Mouse (Mus musculus): ENCODE measurements at regions not wholly inside any gene's neighbourhood (a gene's known extent, or its start where the extent isn't known, plus 50 kb on each side); places are given as distances from the start of the nearest gene placed in this dataset.

DNA sequence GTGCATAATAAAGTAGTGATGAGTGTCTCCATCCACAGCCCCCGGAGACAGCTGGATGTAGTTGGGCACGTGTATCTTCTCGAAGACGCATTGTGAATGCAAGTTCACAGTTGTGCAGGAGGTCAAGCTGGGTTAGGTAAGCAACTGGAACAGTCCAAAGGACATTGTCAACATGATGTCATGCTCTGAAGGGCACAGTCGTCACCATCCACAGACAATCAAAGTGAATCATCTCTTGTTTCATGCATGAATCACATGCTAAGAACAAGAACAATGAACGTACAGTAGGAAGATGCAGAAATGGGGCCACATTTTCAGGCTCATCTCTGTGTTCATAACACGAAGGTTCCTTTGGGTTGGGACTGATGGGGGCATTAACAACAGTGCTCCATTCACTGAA, 90.4 kb upstream of the Kit start:
- no peaks in the 10 kb centered on the region for H3K9me3 ChIP-seq
- H3K27ac ChIP-seq = no peak overlapping the region
- no peak overlapping the region for H3K9ac ChIP-seq
- no peaks in the 10 kb centered on the region for H3K27me3 ChIP-seq (replicated peaks)
- no peaks in the 10 kb centered on the region for H3K36me3 ChIP-seq
- H3K4me1 ChIP-seq = no peaks in the 10 kb centered on the region
- 85% methylated on average over 7 of the region's 7 CpGs for WGBS
- H3K4me3 ChIP-seq = no peak overlapping the region
- no peak for ATAC-seq (ENCODE audit: low FRiP score, low read depth)
- no peak overlapping the region for H3K4me2 ChIP-seq (replicated peaks)

DNA sequence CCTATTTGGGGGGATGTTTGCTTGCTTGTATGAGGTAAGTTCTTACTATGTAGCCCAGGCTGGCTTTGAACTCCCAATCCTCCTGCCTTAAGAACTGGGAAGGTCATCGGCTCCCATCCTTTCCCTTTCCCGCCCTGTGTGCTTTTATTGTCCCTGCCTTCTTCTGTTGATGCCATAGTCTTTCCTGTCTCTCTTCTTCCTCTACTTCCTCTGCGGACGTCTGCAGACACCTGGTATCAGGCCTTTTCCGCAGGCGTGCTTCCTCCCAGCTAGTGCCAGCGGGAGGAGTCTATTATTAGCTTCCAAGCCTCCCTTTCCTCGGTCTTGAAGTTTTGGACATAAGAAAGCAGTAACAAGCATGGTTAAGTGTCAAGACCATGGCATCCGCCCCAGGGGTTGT, 83.9 kb upstream of the Kit start:
- Histone ChIP-seq H3K4me3 (no peak overlapping the region), H3K27me3 (replicated peaks) (no peaks in the 10 kb centered on the region), H3K4me1 (no peaks in the 10 kb centered on the region), H3K9me3 (no peaks in the 10 kb centered on the region), H3K27ac (no peak overlapping the region), H3K36me3 (no peaks in the 10 kb centered on the region), H3K9ac (no peak overlapping the region), H3K4me2 (replicated peaks) (no peak overlapping the region)
- ATAC-seq (ENCODE audit: low FRiP score, low read depth) = no peak
- 81% methylated on average over 9 of the region's 9 CpGs for WGBS

DNA sequence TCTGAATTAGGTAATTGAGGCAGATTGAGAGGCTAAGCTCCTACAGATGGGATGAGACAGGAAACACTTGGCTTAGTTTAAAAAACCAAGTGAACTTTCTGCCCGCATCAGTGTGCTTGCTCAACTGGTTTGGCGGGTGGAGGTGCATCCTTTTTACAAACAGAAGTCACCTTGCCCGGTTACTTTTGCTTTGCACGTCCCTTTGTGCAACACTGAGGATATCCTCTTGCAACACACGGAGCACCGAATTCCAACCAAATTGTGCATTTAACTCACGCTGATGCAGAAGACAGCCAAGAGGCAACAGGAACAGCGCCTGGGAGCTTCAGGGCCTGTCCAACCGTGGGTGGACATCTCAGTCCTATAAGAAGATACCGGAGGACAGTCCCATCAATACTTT, 80.6 kb upstream of the Kit start:
- H3K27me3 ChIP-seq (replicated peaks) = no peaks in the 10 kb centered on the region
- no peak overlapping the region for H3K4me2 ChIP-seq (replicated peaks)
- 91% methylated on average over 10 of the region's 10 CpGs for WGBS
- no peaks in the 10 kb centered on the region for H3K4me1 ChIP-seq
- H3K4me3 ChIP-seq = no peak overlapping the region
- no peaks in the 10 kb centered on the region for H3K36me3 ChIP-seq
- H3K9ac ChIP-seq = no peak overlapping the region
- no peaks in the 10 kb centered on the region for H3K9me3 ChIP-seq
- no peak for ATAC-seq (ENCODE audit: low FRiP score, low read depth)
- H3K27ac ChIP-seq = no peak overlapping the region

DNA sequence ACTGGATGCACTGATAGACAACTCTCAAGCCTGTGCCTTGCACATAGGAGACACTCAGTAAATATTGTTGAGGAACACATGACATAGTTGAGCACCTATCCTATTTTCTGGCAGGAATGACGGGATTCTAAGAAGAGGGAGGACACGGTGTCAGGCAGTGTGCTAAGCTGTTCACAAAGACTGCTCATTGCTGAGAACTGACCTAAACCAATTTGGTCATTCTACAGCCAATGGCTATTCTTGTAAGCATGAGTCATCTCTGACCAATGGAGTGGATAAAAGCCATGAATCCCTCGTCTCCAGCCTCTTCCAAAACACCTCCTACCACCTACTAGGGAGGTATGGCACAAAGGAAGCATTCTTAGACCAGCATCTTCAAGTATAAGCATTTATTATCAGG, 75.7 kb upstream of the Kit start:
- H3K27me3 ChIP-seq (replicated peaks) = no peaks in the 10 kb centered on the region
- H3K4me1 ChIP-seq = no peaks in the 10 kb centered on the region
- H3K4me3 ChIP-seq = no peak overlapping the region
- no peak for ATAC-seq (ENCODE audit: low FRiP score, low read depth)
- H3K36me3 ChIP-seq = no peaks in the 10 kb centered on the region
- H3K27ac ChIP-seq = no peak overlapping the region
- H3K4me2 ChIP-seq (replicated peaks) = no peak overlapping the region
- no peak overlapping the region for H3K9ac ChIP-seq
- no peaks in the 10 kb centered on the region for H3K9me3 ChIP-seq
- WGBS = 89% methylated on average over 3 of the region's 3 CpGs

DNA sequence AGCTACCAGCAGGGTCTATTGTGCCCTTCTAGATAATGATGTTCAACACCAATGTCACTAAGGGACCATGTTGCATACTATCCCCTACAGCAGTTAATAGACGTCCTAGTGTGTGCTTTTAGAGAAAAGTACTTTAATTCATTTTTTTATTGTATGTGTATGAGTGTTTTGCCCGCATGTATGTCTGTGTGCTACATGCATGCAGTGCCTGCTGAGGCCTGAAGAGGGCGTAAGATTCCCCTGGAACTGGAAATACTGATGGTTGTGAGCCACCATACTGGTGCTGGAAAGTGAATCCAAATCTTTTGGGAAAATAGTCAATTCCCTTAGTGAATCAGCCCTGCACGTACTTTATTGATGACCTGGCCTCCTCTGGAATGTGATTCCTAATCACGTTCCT, 75.0 kb upstream of the Kit start:
- no peak for ATAC-seq (ENCODE audit: low FRiP score, low read depth)
- H3K27ac ChIP-seq = no peak overlapping the region
- no peaks in the 10 kb centered on the region for H3K27me3 ChIP-seq (replicated peaks)
- no peaks in the 10 kb centered on the region for H3K36me3 ChIP-seq
- no peaks in the 10 kb centered on the region for H3K4me1 ChIP-seq
- H3K9me3 ChIP-seq = no peaks in the 10 kb centered on the region
- 84% methylated on average over 5 of the region's 5 CpGs for WGBS
- H3K4me3 ChIP-seq = no peak overlapping the region
- H3K9ac ChIP-seq = no peak overlapping the region
- no peak overlapping the region for H3K4me2 ChIP-seq (replicated peaks)

DNA sequence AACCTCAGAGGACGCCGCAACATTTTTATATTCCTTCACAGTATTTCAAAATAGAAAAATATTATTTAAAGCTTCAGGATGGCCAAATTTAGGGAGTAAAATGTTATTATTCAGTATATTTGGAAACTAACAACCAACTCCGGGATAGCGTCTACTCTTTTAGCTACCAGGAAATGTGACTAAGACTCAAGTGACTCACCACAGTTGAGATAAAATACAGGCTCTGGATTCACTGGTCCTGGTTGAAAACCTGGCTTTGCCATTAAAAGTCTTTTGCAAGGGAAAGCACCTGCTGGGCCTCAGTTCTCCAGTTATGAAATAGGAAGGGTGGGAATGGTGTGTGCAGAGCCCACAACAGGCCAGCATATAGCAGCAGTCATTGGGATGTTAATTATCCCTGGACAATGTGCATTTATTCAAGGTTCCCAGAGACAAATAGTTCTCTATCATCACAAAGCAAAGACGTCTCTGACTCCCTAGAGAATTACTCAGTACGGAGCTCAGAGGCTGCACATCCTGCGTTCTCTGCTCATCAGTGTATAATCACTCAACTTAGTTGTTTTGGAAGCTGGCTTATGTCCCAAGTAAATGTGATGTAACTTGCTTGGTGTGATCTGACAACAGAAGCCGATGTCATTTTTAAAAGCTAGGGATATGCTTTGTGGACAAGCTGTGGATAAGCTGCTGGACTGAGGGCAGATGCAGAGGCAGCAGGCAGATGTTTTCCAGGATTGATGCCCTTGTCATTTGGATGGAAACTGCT, 73.9 kb upstream of the Kit start:
- Histone ChIP-seq H3K36me3 (no peaks in the 10 kb centered on the region), H3K27me3 (replicated peaks) (no peaks in the 10 kb centered on the region), H3K4me3 (no peak overlapping the region), H3K4me2 (replicated peaks) (no peak overlapping the region), H3K9ac (no peak overlapping the region), H3K9me3 (no peaks in the 10 kb centered on the region), H3K27ac (no peak overlapping the region), H3K4me1 (no peaks in the 10 kb centered on the region)
- WGBS = 76% methylated on average over 8 of the region's 8 CpGs
- ATAC-seq (ENCODE audit: low FRiP score, low read depth) = no peak

DNA sequence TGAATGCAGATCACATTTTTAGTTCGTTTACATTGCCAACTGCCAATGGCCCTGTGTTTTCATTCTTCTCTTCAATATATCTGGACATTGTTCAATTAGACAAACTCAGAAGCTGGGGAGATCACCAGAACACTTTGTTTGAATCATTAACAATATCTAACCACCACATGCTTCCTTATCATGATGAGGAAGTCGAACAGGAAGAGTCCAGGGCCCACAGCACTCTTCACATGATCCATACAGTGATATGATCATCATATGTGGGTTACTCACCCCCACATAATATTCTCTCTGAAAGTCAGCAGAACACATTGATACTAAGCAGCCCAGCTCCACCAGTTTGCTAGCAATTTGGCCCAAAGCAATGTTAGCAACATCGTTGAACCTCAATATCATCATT, 71.0 kb upstream of the Kit start:
- no peak overlapping the region for H3K9ac ChIP-seq
- H3K4me2 ChIP-seq (replicated peaks) = no peak overlapping the region
- no peaks in the 10 kb centered on the region for H3K9me3 ChIP-seq
- ATAC-seq (ENCODE audit: low FRiP score, low read depth) = no peak
- H3K27ac ChIP-seq = no peak overlapping the region
- no peaks in the 10 kb centered on the region for H3K27me3 ChIP-seq (replicated peaks)
- H3K4me3 ChIP-seq = no peak overlapping the region
- H3K4me1 ChIP-seq = no peaks in the 10 kb centered on the region
- 87% methylated on average over 3 of the region's 3 CpGs for WGBS
- H3K36me3 ChIP-seq = no peaks in the 10 kb centered on the region

DNA sequence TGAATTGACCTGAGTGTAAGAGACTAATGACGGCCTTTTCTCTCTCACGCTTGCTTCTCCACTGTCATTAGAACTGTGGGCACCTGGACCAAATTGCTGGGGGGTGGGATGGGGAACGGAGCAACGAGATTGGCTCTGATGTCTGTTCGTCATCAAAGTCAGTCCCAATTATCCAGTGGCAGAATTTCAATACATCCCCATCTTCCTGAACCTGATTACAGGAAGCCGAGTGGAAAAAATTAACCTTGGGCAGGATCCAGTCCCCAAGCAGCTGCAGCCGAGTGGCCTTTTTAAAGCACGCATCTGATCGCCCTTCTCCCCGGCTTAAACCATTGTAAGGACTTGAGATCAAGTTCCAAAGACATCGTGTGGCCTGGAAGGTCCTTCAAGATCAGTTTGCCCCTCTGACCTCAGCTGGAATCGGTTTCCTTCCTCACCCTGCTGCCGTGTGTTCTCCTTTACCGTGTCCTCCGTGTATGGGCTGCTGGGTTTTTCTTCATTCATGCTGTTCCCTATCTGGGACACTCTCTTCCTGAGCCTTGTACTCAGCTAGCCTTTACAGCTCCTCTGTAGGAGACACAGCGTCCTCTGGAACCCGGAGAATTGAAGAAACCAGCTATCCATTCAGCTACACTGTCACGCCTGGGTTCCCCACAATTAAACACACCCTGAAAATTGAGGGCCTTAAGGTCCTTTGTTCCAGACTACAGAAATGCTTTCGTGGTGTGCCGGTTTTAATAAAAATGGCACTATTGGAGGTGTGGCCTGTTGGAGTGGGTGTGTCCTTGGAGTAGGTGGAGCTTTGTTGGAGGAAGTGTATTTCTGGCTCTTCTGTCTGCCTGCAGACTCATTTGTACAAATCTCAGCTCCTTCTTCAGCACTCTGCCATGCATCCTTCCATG, 61.9 kb upstream of the Kit start:
- H3K4me1 ChIP-seq = no peaks in the 10 kb centered on the region
- no peak overlapping the region for H3K4me2 ChIP-seq (replicated peaks)
- 87% methylated on average over 20 of the region's 20 CpGs for WGBS
- no peak for ATAC-seq (ENCODE audit: low FRiP score, low read depth)
- no peaks in the 10 kb centered on the region for H3K36me3 ChIP-seq
- no peaks in the 10 kb centered on the region for H3K27me3 ChIP-seq (replicated peaks)
- H3K27ac ChIP-seq = no peak overlapping the region
- H3K9me3 ChIP-seq = no peaks in the 10 kb centered on the region
- H3K4me3 ChIP-seq = no peak overlapping the region
- no peak overlapping the region for H3K9ac ChIP-seq

- Histone ChIP-seq H3K36me3 (no peaks in the 10 kb centered on the region), H3K4me2 (replicated peaks) (no peak overlapping the region), H3K4me1 (0 out of 2 replicates have a peak, but pooled peaks cover 7% of the 10 kb centered on the region), H3K9me3 (no peaks in the 10 kb centered on the region), H3K27me3 (replicated peaks) (no peaks in the 10 kb centered on the region), H3K27ac (no peak overlapping the region), H3K4me3 (no peak overlapping the region), H3K9ac (no peak overlapping the region)
- 58% methylated on average over 8 of the region's 8 CpGs for WGBS
- ATAC-seq (ENCODE audit: low FRiP score, low read depth) = peak; percentile 41; the same call in 1 of the 2 replicates
These were observed 56.5 kb upstream of the Kit start for GRCm38 (mm10) chr5:75518213-75518612.

DNA sequence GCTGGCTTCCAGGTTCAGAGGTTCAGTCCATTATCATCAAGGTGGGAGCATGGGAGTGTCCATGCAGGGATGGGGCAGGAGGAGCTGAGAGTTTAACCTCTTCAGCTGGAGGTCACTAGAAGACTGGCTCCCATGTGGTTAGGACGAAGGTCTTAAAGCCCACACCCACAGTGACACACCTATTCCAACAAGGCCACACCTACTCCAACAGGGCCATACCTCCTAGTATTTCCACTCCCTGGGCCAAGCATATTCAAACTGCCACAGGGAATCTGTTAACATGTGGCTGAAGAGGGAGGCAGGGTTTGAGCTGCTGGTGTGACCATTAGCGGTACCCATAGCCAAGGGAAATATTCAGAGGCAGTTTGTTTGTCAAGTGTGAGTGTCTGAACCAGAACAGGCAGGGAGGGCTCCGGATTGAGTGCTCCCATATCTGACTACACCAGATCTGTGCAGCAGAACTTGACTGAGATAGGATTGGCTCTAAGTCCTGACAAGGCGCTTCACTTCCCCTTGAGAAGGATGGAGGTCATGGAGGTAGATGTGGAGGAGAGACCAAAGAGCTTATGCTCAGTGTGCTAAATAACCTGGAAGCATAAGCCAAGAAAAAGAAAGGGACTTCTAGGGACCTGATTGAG, 51.6 kb upstream of the Kit start:
- no peak overlapping the region for H3K9ac ChIP-seq
- no peaks in the 10 kb centered on the region for H3K36me3 ChIP-seq
- WGBS = 91% methylated on average over 4 of the region's 4 CpGs
- H3K27me3 ChIP-seq (replicated peaks) = no peaks in the 10 kb centered on the region
- H3K4me3 ChIP-seq = no peak overlapping the region
- ATAC-seq (ENCODE audit: low FRiP score, low read depth) = no peak
- H3K9me3 ChIP-seq = no peaks in the 10 kb centered on the region
- H3K4me2 ChIP-seq (replicated peaks) = no peak overlapping the region
- no peak overlapping the region for H3K27ac ChIP-seq
- H3K4me1 ChIP-seq = 0 out of 2 replicates have a peak, but pooled peaks cover 7% of the 10 kb centered on the region
